Mouse (Mus musculus) heart, embryonic 10.5 days (tissue): ENCODE data around the gene Gm3667. TPM values are rescaled to one million over a fixed set of nuclear protein-coding genes. Genes with fewer than 3 reads are reported as not detected.
"Not testable (repeated sequence)": the region's sequence is repeated elsewhere in the genome, so short reads cannot be mapped to it uniquely, and the experiment has no call there.

Source experiments
- DNase-seq: peaks from one replicate; pipeline ENCODE4 v3.0.0-alpha.2; 2017; ENCODE audit warnings: low spot score
- H3K27ac ChIP-seq: fragments of 300-500 bp; sonication (generic); 2 replicates; pipeline ENCODE4 v1.5.1; 2016; ENCODE audit warnings: mild to moderate bottlenecking
- H3K27me3 ChIP-seq: fragments of 300-500 bp; sonication (generic); 2 replicates; pipeline ENCODE4 v1.6.1; 2016; ENCODE audit warnings: mild to moderate bottlenecking; ENCODE audit not compliant: poor library complexity, insufficient read depth, severe bottlenecking
- H3K36me3 ChIP-seq: fragments of 300-500 bp; sonication (generic); 2 replicates; pipeline ENCODE4 v1.6.1; 2016; ENCODE audit warnings: mild to moderate bottlenecking, moderate library complexity
- H3K4me1 ChIP-seq: fragments of 300-500 bp; sonication (generic); 2 replicates; pipeline ENCODE4 v1.6.1; 2016; ENCODE audit warnings: mild to moderate bottlenecking
- H3K4me3 ChIP-seq: fragments of 300-500 bp; sonication (generic); 2 replicates; pipeline ENCODE4 v1.5.1; 2016; ENCODE audit warnings: mild to moderate bottlenecking, moderate library complexity
- H3K9me3 ChIP-seq: fragments of 300-500 bp; sonication (generic); 2 replicates; pipeline ENCODE4 v1.6.1; 2016; ENCODE audit warnings: mild to moderate bottlenecking, moderate library complexity
- WGBS: fragments of 180-500 bp; shearing (Covaris S2); methylation state at CpG from one replicate; pipeline ENCODE4 v1.1.7; 2016; 5-methylcytosine and 5-hydroxymethylcytosine counted together
- polyA plus RNA-seq: library from polyadenylated mRNA; unstranded; fragments of >200 nt; fragmentation: Nextera tagmentation; extraction: Ambion mirVana; gene quantifications from 2 replicates; pipeline ENCODE4 v1.2.1, GENCODE M21; 2016

The Gm3667 gene
- 1.6 TPM in 2 replicates for polyA plus RNA-seq

DNA sequence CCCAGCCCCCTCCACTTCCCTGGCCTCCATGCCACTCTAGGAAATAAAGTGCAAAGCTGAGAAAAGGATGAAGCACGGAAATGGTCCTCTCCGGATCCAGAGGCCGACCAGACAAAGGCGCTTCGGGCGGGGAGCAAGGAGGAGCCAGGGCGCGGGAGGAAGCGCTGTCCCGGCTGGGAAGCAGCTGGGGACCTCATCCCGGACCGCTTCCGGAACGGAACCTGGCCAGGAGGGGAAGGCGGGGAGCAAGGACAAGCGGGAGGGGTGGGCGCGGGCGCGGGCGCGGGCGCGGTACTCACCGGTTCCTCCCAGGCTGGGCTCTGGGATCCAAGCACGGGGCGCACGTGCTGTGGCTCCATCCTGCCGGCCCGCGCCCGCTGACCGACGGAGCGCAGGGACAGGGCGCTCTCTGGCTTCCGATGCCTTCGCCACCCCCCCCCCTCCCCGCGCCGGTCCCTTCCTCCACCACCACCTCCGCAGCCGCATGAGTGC lies at the start of gene Gm3667:
Gene Gm3667, minus strand, starts transcription at position 442 of the 492 bp plus-strand sequence.
- not testable (repeated sequence) for DNase-seq, H3K36me3 ChIP-seq, H3K9me3 ChIP-seq, H3K27me3 ChIP-seq, H3K4me1 ChIP-seq
- Histone ChIP-seq H3K27ac (peak within 1 kb of the TSS; percentile 64; the same call in 1 of the 2 replicates), H3K4me3 (peak within 1 kb of the TSS; percentile 54)
- WGBS = 1% methylated on average over 15 of the region's 43 CpGs

DNA sequence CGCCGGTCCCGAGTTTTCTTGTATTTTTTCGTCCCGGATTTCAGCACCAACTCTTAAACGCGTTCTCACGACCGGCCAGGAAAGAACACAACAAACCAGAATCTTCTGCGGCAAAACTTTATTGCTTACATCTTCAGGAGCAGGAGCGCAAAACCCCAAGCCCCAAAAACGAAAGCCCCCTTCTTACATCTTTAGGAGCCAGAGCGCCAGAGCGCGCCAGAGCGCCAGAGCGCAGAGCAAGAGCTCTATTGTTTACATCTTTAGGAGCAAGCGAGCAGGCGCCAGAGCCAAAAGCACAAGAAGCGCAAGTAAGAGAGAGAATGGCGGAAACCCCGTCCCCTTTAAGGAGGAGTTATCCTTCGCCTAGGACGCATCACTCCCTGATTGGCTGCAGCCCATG lies 10.1 kb upstream of the Gm3667 start:
- not testable (repeated sequence) for H3K4me3 ChIP-seq, DNase-seq, H3K4me1 ChIP-seq, H3K9me3 ChIP-seq, H3K27me3 ChIP-seq, H3K27ac ChIP-seq, H3K36me3 ChIP-seq
- 95% methylated on average over 20 of the region's 24 CpGs for WGBS

GRCm38 (mm10) chr14:6888811-6889210 lies 951 bp downstream of the Gm3667 start:
- H3K9me3 ChIP-seq, DNase-seq, H3K27me3 ChIP-seq, H3K4me1 ChIP-seq, H3K4me3 ChIP-seq, H3K27ac ChIP-seq, H3K36me3 ChIP-seq: not testable (repeated sequence)
- WGBS = 10% methylated on average over 5 of the region's 5 CpGs

- not testable (repeated sequence) for H3K9me3 ChIP-seq, H3K36me3 ChIP-seq, H3K4me3 ChIP-seq, DNase-seq, H3K27me3 ChIP-seq, H3K27ac ChIP-seq, H3K4me1 ChIP-seq
- no CpG with 5 or more reads among the region's 3 CpGs for WGBS
Observed at GRCm38 (mm10) chr14:6840211-6840610, 49.6 kb downstream of the Gm3667 start, which contains the start of gene Gm3642. Gene Gm3642 (minus strand): TSS chr14:6840311.

GRCm38 (mm10) chr14:6823297-6823696 lies 66.5 kb downstream of the Gm3667 start:
- H3K27me3 ChIP-seq, H3K27ac ChIP-seq, DNase-seq, H3K4me3 ChIP-seq, H3K36me3 ChIP-seq, H3K9me3 ChIP-seq, H3K4me1 ChIP-seq: not testable (repeated sequence)
- WGBS = 81% methylated on average over 3 of the region's 3 CpGs

Other genes starting within 250 kb of the Gm3667 start
- 0.31 and 0.32 TPM in 2 replicates for gene Gm10251, start 205.8 kb downstream of the Gm3667 start, polyA plus RNA-seq
- not detected in 2 replicates for gene Gm8050, start 169.7 kb downstream of the Gm3667 start, polyA plus RNA-seq
- gene Gm3636, start 147.6 kb downstream of the Gm3667 start, polyA plus RNA-seq = 9.4 and 9.6 TPM in 2 replicates
- gene Gm8362, start 115.6 kb downstream of the Gm3667 start, polyA plus RNA-seq = not detected in 2 replicates
- gene Gm3642, start 49.7 kb downstream of the Gm3667 start, polyA plus RNA-seq = not detected in 2 replicates
- not detected in 2 replicates for gene Gm6356, start 83.9 kb upstream of the Gm3667 start, polyA plus RNA-seq
- gene Gm10406, start 137.5 kb upstream of the Gm3667 start, polyA plus RNA-seq = 0.30 and 0.45 TPM in 2 replicates
- not detected in 2 replicates for gene Gm3685, start 155.0 kb upstream of the Gm3667 start, polyA plus RNA-seq
- gene Gm3696, start 210.7 kb upstream of the Gm3667 start, polyA plus RNA-seq = 0.72 and 1.3 TPM in 2 replicates
- not detected in 2 replicates for gene Gm6676, start 235.4 kb upstream of the Gm3667 start, polyA plus RNA-seq